Mouse (Mus musculus) kidney, embryonic 16.5 days (tissue): ENCODE measurements around the gene Tmem179b. TPM values are rescaled to one million over a fixed set of nuclear protein-coding genes. Genes with fewer than 3 reads are reported as not detected.
A peak's percentile ranks its signal among the peaks of the same experiment; 100 is the strongest.

Experiments used
- ATAC-seq: fragments of 200-750 bp; cut with Nextera tagmentation; 2 replicates; pipeline ENCODE4 v1.8.0; 2017; ENCODE audit warnings: moderate TSS enrichment; ENCODE audit not compliant: low FRiP score, low TSS enrichment
- H3K27ac ChIP-seq: fragments of 300-500 bp; sonication (generic); 2 replicates; pipeline ENCODE4 v1.5.1; 2014; ENCODE audit warnings: low read length
- H3K27me3 ChIP-seq: fragments of 300-500 bp; sonication (generic); 2 replicates; pipeline ENCODE4 v1.6.1; 2014; ENCODE audit warnings: low read length, control low read depth, mixed read lengths; ENCODE audit not compliant: insufficient read depth
- H3K36me3 ChIP-seq: fragments of 300-500 bp; sonication (generic); 2 replicates; pipeline ENCODE4 v1.6.1; 2014; ENCODE audit warnings: low read length, control low read depth, mixed read lengths; ENCODE audit not compliant: insufficient read depth
- H3K4me1 ChIP-seq: fragments of 300-500 bp; sonication (generic); 2 replicates; pipeline ENCODE4 v1.6.1; 2014; ENCODE audit warnings: low read length, control low read depth, mixed read lengths; ENCODE audit not compliant: insufficient read depth
- H3K4me2 ChIP-seq: fragments of 300-500 bp; sonication (generic); replicated peaks from 2 replicates; pipeline ENCODE4 v1.6.1; 2014; ENCODE audit warnings: low read depth, low read length
- H3K4me3 ChIP-seq: fragments of 300-500 bp; sonication (generic); 2 replicates; pipeline ENCODE4 v1.5.1; 2014; ENCODE audit warnings: mild to moderate bottlenecking, low read length
- H3K9ac ChIP-seq: fragments of 300-500 bp; sonication (generic); replicated peaks from 2 replicates; pipeline ENCODE4 v1.6.1; 2014; ENCODE audit warnings: low read length
- H3K9me3 ChIP-seq: fragments of 300-500 bp; sonication (generic); 2 replicates; pipeline ENCODE4 v1.6.1; 2016; ENCODE audit warnings: low read length, control low read depth
- WGBS: fragments of 180-500 bp; shearing (Covaris S2); extraction: QIAGEN DNeasy Blood & Tissue Kit; methylation state at CpG from one replicate; pipeline ENCODE4 v1.1.7; 2014; 5-methylcytosine and 5-hydroxymethylcytosine counted together
- polyA plus RNA-seq: library from polyadenylated mRNA; unstranded; fragments of >200 nt; fragmentation: Nextera tagmentation; extraction: Ambion mirVana; gene quantifications from 2 replicates; pipeline ENCODE4 v1.2.1, GENCODE M21; 2015

Gene Tmem179b
- polyA plus RNA-seq, 1 experiment from 2014 or later = 92.5 TPM

- Histone ChIP-seq H3K9ac (peak within 1 kb of the TSS; percentile 68), H3K27ac (peak within 1 kb of the TSS; percentile 86), H3K4me3 (peak within 1 kb of the TSS; percentile 73), H3K36me3 (peaks cover 28% of the 10 kb centered on the region), H3K4me1 (peaks cover 7% of the 10 kb centered on the region), H3K4me2 (peak within 1 kb of the TSS; percentile 57), H3K9me3 (no peaks in the 10 kb centered on the region), H3K27me3 (no peaks in the 10 kb centered on the region)
- peak; percentile 99 for ATAC-seq
- WGBS = under 1% methylated on average over 32 of the region's 32 CpGs
Observed at GRCm38 (mm10) chr19:8786008-8786781, 11.9 kb upstream of the Tmem179b start, which contains the start of gene Taf6l. TSS of gene Taf6l (minus strand) at chr19:8786417.

GRCm38 (mm10) chr19:8774951-8775421 lies 719 bp upstream of the Tmem179b start:
- no peak; the same call in 1 of the 2 replicates for ATAC-seq
- WGBS = 2% methylated on average over 20 of the region's 20 CpGs

GRCm38 (mm10) chr19:8773409-8773808 lies 858 bp downstream of the Tmem179b start:
- Histone ChIP-seq H3K4me1 (peaks cover 31% of the 10 kb centered on the region), H3K4me2 (peak overlapping the region; percentile 96), H3K27ac (peak overlapping the region; percentile 35; the same call in 1 of the 2 replicates), H3K27me3 (no peaks in the 10 kb centered on the region), H3K36me3 (peaks cover 22% of the 10 kb centered on the region), H3K4me3 (peak overlapping the region; percentile 86), H3K9me3 (no peaks in the 10 kb centered on the region), H3K9ac (peak overlapping the region; percentile 98)
- WGBS = 51% methylated on average over 6 of the region's 6 CpGs
- no peak for ATAC-seq

More at GRCm38 (mm10) chr19:8774951-8775421, 719 bp upstream of the Tmem179b start:
- Histone ChIP-seq H3K36me3 (peaks cover 23% of the 10 kb centered on the region), H3K9me3 (no peaks in the 10 kb centered on the region), H3K4me2 (peak overlapping the region; percentile 96), H3K4me3 (peak overlapping the region; percentile 86), H3K4me1 (peaks cover 31% of the 10 kb centered on the region), H3K27ac (peak overlapping the region; percentile 97), H3K27me3 (no peaks in the 10 kb centered on the region), H3K9ac (peak overlapping the region; percentile 98)

GRCm38 (mm10) chr19:8772996-8773395 lies 1.3 kb downstream of the Tmem179b start:
- Histone ChIP-seq H3K4me1 (peaks cover 31% of the 10 kb centered on the region), H3K4me3 (peak overlapping the region; percentile 86), H3K9me3 (no peaks in the 10 kb centered on the region), H3K4me2 (peak overlapping the region; percentile 96), H3K27ac (peak overlapping the region; percentile 35; the same call in 1 of the 2 replicates), H3K36me3 (peaks cover 25% of the 10 kb centered on the region), H3K27me3 (no peaks in the 10 kb centered on the region), H3K9ac (peak overlapping the region; percentile 98)
- WGBS = 79% methylated on average over 5 of the region's 5 CpGs
- ATAC-seq = no peak

GRCm38 (mm10) chr19:8770567-8771270 lies 3.5 kb downstream of the Tmem179b start, which contains the start of gene Tmem223:
TSS of gene Tmem223 (plus strand) at chr19:8770996.
- peaks cover 48% of the 10 kb centered on the region for H3K36me3 ChIP-seq
- peak within 1 kb of the TSS; percentile 69 for H3K4me2 ChIP-seq
- H3K27me3 ChIP-seq = no peaks in the 10 kb centered on the region
- H3K4me3 ChIP-seq = peak within 1 kb of the TSS; percentile 91
- 20% methylated on average over 29 of the region's 29 CpGs for WGBS
- peak within 1 kb of the TSS; percentile 94 for H3K27ac ChIP-seq
- ATAC-seq = peak; percentile 32; the same call in 1 of the 2 replicates
- peaks cover under 1% of the 10 kb centered on the region; the same call in 1 of the 2 replicates for H3K9me3 ChIP-seq
- H3K4me1 ChIP-seq = peaks cover 26% of the 10 kb centered on the region
- H3K9ac ChIP-seq = peak within 1 kb of the TSS; percentile 90

- Histone ChIP-seq H3K27me3 (no peaks in the 10 kb centered on the region), H3K4me1 (peaks cover 5% of the 10 kb centered on the region), H3K36me3 (peaks cover 76% of the 10 kb centered on the region), H3K4me3 (no peak overlapping the region), H3K9ac (no peak overlapping the region), H3K4me2 (no peak overlapping the region), H3K9me3 (peaks cover 8% of the 10 kb centered on the region; the same call in 1 of the 2 replicates), H3K27ac (no peak overlapping the region)
- no peak for ATAC-seq
- 98% methylated on average over 9 of the region's 9 CpGs for WGBS
Observed at GRCm38 (mm10) chr19:8765562-8765961, 8.7 kb downstream of the Tmem179b start.

- WGBS = 92% methylated on average over 4 of the region's 4 CpGs
- no peak for ATAC-seq
- Histone ChIP-seq H3K27me3 (no peaks in the 10 kb centered on the region), H3K9ac (no peak overlapping the region), H3K4me3 (no peak overlapping the region), H3K27ac (no peak overlapping the region), H3K36me3 (peaks cover 62% of the 10 kb centered on the region), H3K9me3 (peaks cover 8% of the 10 kb centered on the region; the same call in 1 of the 2 replicates), H3K4me1 (peaks cover 6% of the 10 kb centered on the region; the same call in 1 of the 2 replicates), H3K4me2 (no peak overlapping the region)
Observed at GRCm38 (mm10) chr19:8763276-8763675, 11.0 kb downstream of the Tmem179b start.

GRCm38 (mm10) chr19:8760757-8761156 lies 13.5 kb downstream of the Tmem179b start:
- 96% methylated on average over 2 of the region's 2 CpGs for WGBS
- Histone ChIP-seq H3K4me2 (no peak overlapping the region), H3K27me3 (no peaks in the 10 kb centered on the region), H3K9me3 (peaks cover 7% of the 10 kb centered on the region; the same call in 1 of the 2 replicates), H3K4me3 (no peak overlapping the region), H3K4me1 (peaks cover 16% of the 10 kb centered on the region), H3K9ac (no peak overlapping the region), H3K36me3 (peaks cover 37% of the 10 kb centered on the region), H3K27ac (no peak overlapping the region)
- ATAC-seq = no peak

- WGBS = 91% methylated on average over 2 of the region's 2 CpGs
- Histone ChIP-seq H3K4me1 (peaks cover 24% of the 10 kb centered on the region), H3K4me3 (no peak overlapping the region)
Observed at GRCm38 (mm10) chr19:8758899-8759298, 15.4 kb downstream of the Tmem179b start.

More at GRCm38 (mm10) chr19:8758899-8759298, 15.4 kb downstream of the Tmem179b start:
- ATAC-seq = no peak
- no peaks in the 10 kb centered on the region for H3K9me3 ChIP-seq
- H3K4me2 ChIP-seq = no peak overlapping the region
- H3K9ac ChIP-seq = no peak overlapping the region
- no peaks in the 10 kb centered on the region for H3K27me3 ChIP-seq
- no peak overlapping the region for H3K27ac ChIP-seq
- peaks cover 29% of the 10 kb centered on the region for H3K36me3 ChIP-seq
